Mouse (Mus musculus): ENCODE measurements around the gene Gm7792. TPM values are rescaled to one million over a fixed set of nuclear protein-coding genes. Genes with fewer than 3 reads are reported as not detected.

The Gm7792 gene
- not detected for total RNA-seq (2023)

DNA sequence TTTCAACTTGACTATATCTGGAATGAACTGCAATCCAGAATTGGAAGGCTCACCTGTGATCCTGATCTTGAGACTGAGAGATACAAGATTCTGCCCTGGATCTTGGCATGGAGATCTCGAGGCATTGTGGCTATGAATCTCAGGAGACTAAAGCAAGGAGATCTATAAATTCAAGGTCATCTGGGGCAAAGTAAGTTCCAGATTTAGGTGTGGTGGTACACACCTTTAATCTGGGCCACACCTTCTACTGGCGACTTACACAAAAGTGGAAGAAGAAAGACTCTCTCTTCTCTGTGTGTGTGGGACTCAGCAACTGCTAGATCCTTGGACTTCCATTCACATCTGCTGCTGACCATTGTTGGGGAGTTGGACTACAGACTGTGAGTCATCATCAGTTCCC lies at the start of gene Gm7792:
Gm7792 (plus strand) TSS at position 301 of the 400 bp plus-strand sequence.

Other genes starting within 250 kb of the Gm7792 start
- not detected for gene C87414, start 172.2 kb upstream of the Gm7792 start, total RNA-seq (2023)
- not detected for gene Gm16429, start 85.3 kb downstream of the Gm7792 start, total RNA-seq (2023)
- gene BC061212, start 226.8 kb downstream of the Gm7792 start, total RNA-seq (2023), result not detected
- gene Gm6351, start 232.6 kb downstream of the Gm7792 start, total RNA-seq (2023), result not detected